Mouse (Mus musculus) cerebellum, adult 18-20 months (tissue): Measurements from ENCODE around the gene AA467197.

Experiments used
- DNase-seq, 2 experiments: peaks; one replicate each; pipeline ENCODE4 v3.0.0; 2021

AA467197 gene

GRCm38 (mm10) chr2:122638673-122639072 lies 1.9 kb downstream of the AA467197 start:
- DNase-seq, result no peak

GRCm38 (mm10) chr2:122652096-122653084 lies 15.6 kb downstream of the AA467197 start:
- DNase-seq, result no peak

- no peak for DNase-seq
These were observed 19.3 kb downstream of the AA467197 start for GRCm38 (mm10) chr2:122656052-122656451.

- no peak for DNase-seq
These were observed 20.0 kb downstream of the AA467197 start for GRCm38 (mm10) chr2:122656767-122657166.

- DNase-seq, result no peak
These were observed 21.1 kb downstream of the AA467197 start for GRCm38 (mm10) chr2:122657707-122658524.

GRCm38 (mm10) chr2:122659825-122660224 lies 23.0 kb downstream of the AA467197 start:
- DNase-seq, result no peak

GRCm38 (mm10) chr2:122665253-122665972 lies 28.6 kb downstream of the AA467197 start:
- no peak for DNase-seq

- peak; percentile 56 to 58 for DNase-seq
These were observed 29.4 kb downstream of the AA467197 start for GRCm38 (mm10) chr2:122665973-122666875.

- peak in 1 of 2 experiments; percentile 17 for DNase-seq
These were observed 31.1 kb downstream of the AA467197 start for GRCm38 (mm10) chr2:122667856-122668255.

GRCm38 (mm10) chr2:122671714-122672113 lies 34.9 kb downstream of the AA467197 start:
- no peak for DNase-seq

GRCm38 (mm10) chr2:122672841-122673240 lies 36.1 kb downstream of the AA467197 start:
- DNase-seq, result no peak

GRCm38 (mm10) chr2:122675126-122675525 lies 38.3 kb downstream of the AA467197 start:
- DNase-seq, result no peak

GRCm38 (mm10) chr2:122681379-122682137 lies 44.8 kb downstream of the AA467197 start:
- no peak for DNase-seq

GRCm38 (mm10) chr2:122682520-122682919 lies 45.7 kb downstream of the AA467197 start:
- no peak for DNase-seq

GRCm38 (mm10) chr2:122683641-122684040 lies 46.9 kb downstream of the AA467197 start:
- DNase-seq, result no peak

- DNase-seq, result no peak
These were observed 49.9 kb downstream of the AA467197 start for GRCm38 (mm10) chr2:122686665-122687064.
